Comparison of ENCODE assay signal across 7 mouse cellular contexts in genomic region chr7:19227883-19228792, GRCm38 (mm10). TPM values are rescaled to one million over a fixed set of nuclear protein-coding genes. Genes with fewer than 3 reads are reported as not detected.
DNase-seq lines count a peak whose midpoint lies in the region; ATAC-seq and TF ChIP-seq lines count a peak whose summit lies in the region.

Gene Opa3, plus strand, starts transcription at chr7:19228334.

- peak within 1 kb of the TSS; percentile 97 for H3K27ac ChIP-seq in embryonic facial prominence, embryonic 10.5 days (replicated peaks)
- peak within 1 kb of the TSS; percentile 98 for H3K27ac ChIP-seq in intestine, postnatal 0 days (ENCODE audit: low read depth, low read length)
- H3K27ac ChIP-seq in midbrain, embryonic 12.5 days (replicated peaks) = peak within 1 kb of the TSS; percentile 99
- H3K27ac ChIP-seq in small intestine, adult 2 months (ENCODE audit: insufficient read depth, low read depth, low read length) = peak within 1 kb of the TSS; percentile 99

- peak; percentile 83 for TF ChIP-seq CTCF in intestine, postnatal 0 days (IDR thresholded peaks at IDR 0.05; ENCODE audit: low read depth)
- TF ChIP-seq CTCF in small intestine, adult 2 months (IDR thresholded peaks at IDR 0.05; ENCODE audit: extremely low read depth, insufficient read length, insufficient replicate concordance, low read depth, low read length) = peak; percentile 45; the same call in 1 of the 2 replicates

- peaks cover 42% of the 10 kb centered on the region for H3K36me3 ChIP-seq in embryonic facial prominence, embryonic 10.5 days (replicated peaks)
- peaks cover 3% of the 10 kb centered on the region; the same call in 1 of the 2 replicates for H3K36me3 ChIP-seq in intestine, postnatal 0 days (ENCODE audit: control insufficient read depth, insufficient read depth)
- H3K36me3 ChIP-seq in midbrain, embryonic 12.5 days = peaks cover 19% of the 10 kb centered on the region; the same call in 1 of the 2 replicates
- H3K36me3 ChIP-seq in small intestine, adult 2 months (ENCODE audit: control insufficient read depth, insufficient read depth, low read length) = peaks cover 4% of the 10 kb centered on the region; the same call in 1 of the 2 replicates

- peaks cover 23% of the 10 kb centered on the region for H3K4me1 ChIP-seq in embryonic facial prominence, embryonic 10.5 days
- H3K4me1 ChIP-seq in intestine, postnatal 0 days (replicated peaks; ENCODE audit: control insufficient read depth, insufficient read depth, low read length) = peaks cover 18% of the 10 kb centered on the region; the same call in 1 of the 2 replicates
- H3K4me1 ChIP-seq in midbrain, embryonic 12.5 days = peaks cover 18% of the 10 kb centered on the region
- peaks cover 51% of the 10 kb centered on the region; the same call in 1 of the 2 replicates for H3K4me1 ChIP-seq in small intestine, adult 2 months (ENCODE audit: control insufficient read depth, insufficient read depth, insufficient read length, low read length)

- peak; percentile 92 for ATAC-seq in intestine, postnatal 0 days
- peak; percentile 95 for ATAC-seq in midbrain, embryonic 12.5 days (ENCODE audit: low FRiP score, low read depth)

- no peaks in the 10 kb centered on the region for H3K9me3 ChIP-seq in embryonic facial prominence, embryonic 10.5 days
- H3K9me3 ChIP-seq in intestine, postnatal 0 days (ENCODE audit: control insufficient read depth) = no peaks in the 10 kb centered on the region
- H3K9me3 ChIP-seq in midbrain, embryonic 12.5 days = no peaks in the 10 kb centered on the region

- intact Hi-C loops in left cerebral cortex, postnatal 4 days (cut with DNase I) = no loop called here

- WGBS in embryonic facial prominence, embryonic 10.5 days = under 1% methylated on average over 91 of the region's 91 CpGs
- WGBS in intestine, postnatal 0 days = under 1% methylated on average over 91 of the region's 91 CpGs
- under 1% methylated on average over 89 of the region's 91 CpGs for WGBS in midbrain, embryonic 12.5 days
- WGBS in small intestine, adult 2 months = under 1% methylated on average over 91 of the region's 91 CpGs

- H3K4me2 ChIP-seq in intestine, postnatal 0 days (replicated peaks; ENCODE audit: low read depth) = peak within 1 kb of the TSS; percentile 82
- H3K4me2 ChIP-seq in midbrain, embryonic 12.5 days (replicated peaks) = peak within 1 kb of the TSS; percentile 84

- peak within 1 kb of the TSS; percentile 74 for H3K4me3 ChIP-seq in embryonic facial prominence, embryonic 10.5 days
- peak within 1 kb of the TSS; percentile 57 for H3K4me3 ChIP-seq in intestine, postnatal 0 days (ENCODE audit: low read depth, low read length)
- peak within 1 kb of the TSS; percentile 66 for H3K4me3 ChIP-seq in midbrain, embryonic 12.5 days
- peak within 1 kb of the TSS; percentile 70 for H3K4me3 ChIP-seq in small intestine, adult 2 months (ENCODE audit: low read depth, low read length)

- TF ChIP-seq POLR2A in small intestine, adult 2 months (IDR thresholded peaks at IDR 0.05; ENCODE audit: low read depth, low read length) = peak; percentile 98

- no peaks in the 10 kb centered on the region for H3K27me3 ChIP-seq in embryonic facial prominence, embryonic 10.5 days (replicated peaks; ENCODE audit: low read depth, poor library complexity, severe bottlenecking)
- H3K27me3 ChIP-seq in intestine, postnatal 0 days (replicated peaks; ENCODE audit: control insufficient read depth, insufficient read depth, low read length) = no peaks in the 10 kb centered on the region
- no peaks in the 10 kb centered on the region for H3K27me3 ChIP-seq in midbrain, embryonic 12.5 days
- H3K27me3 ChIP-seq in small intestine, adult 2 months (ENCODE audit: control insufficient read depth, insufficient read depth, low read length) = no peaks in the 10 kb centered on the region

- peak within 1 kb of the TSS; percentile 68 for H3K9ac ChIP-seq in intestine, postnatal 0 days (ENCODE audit: low read depth, low read length)
- H3K9ac ChIP-seq in midbrain, embryonic 12.5 days (replicated peaks) = peak within 1 kb of the TSS; percentile 80

- DNase-seq in adrenal gland, postnatal 10 days = peak; percentile 100
- peak; percentile 100 for DNase-seq in embryonic facial prominence, embryonic 10.5 days (ENCODE audit: low spot score)
- DNase-seq in gonadal fat pad, adult 2 months (ENCODE audit: low read depth) = peak; percentile 93
- peak; percentile 99 for DNase-seq in left cerebral cortex, postnatal 4 days

RNA-seq across cellular contexts. Expression of gene Opa3, which starts in this region (rescaled TPM):
- 10 to 100 TPM; 26.5 to 26.6 TPM for total RNA-seq in adrenal gland, postnatal 10 days (2021)
- 46.4 and 49.4 TPM in 2 replicates for polyA plus RNA-seq in embryonic facial prominence, embryonic 10.5 days (2016; fragmentation: Nextera tagmentation; extraction: Ambion mirVana)
- polyA plus RNA-seq in gonadal fat pad, adult 2 months (2012; rRNA removed) = 30.2 and 38.1 TPM in 2 replicates
- 26.5 and 27.5 TPM in 2 replicates for polyA plus RNA-seq in intestine, postnatal 0 days (2015; fragmentation: Nextera tagmentation; extraction: Ambion mirVana)
- total RNA-seq in left cerebral cortex, postnatal 4 days (2021) = 10 to 100 TPM; 33.8 to 35.0 TPM
- polyA plus RNA-seq in midbrain, embryonic 12.5 days (2016; fragmentation: Nextera tagmentation; extraction: Ambion mirVana) = 41.8 and 43.7 TPM in 2 replicates
- polyA plus RNA-seq in small intestine, adult 2 months (2012; rRNA removed) = 17.1 and 34.6 TPM in 2 replicates

Comparison
In these comparisons a context has a peak if more than half of its experiments do, and no peak if none do; other contexts are left out.
1. Peak in every context shown above with its lines: DNase-seq, ATAC-seq, H3K4me3 ChIP-seq and H3K27ac ChIP-seq.